Mouse (Mus musculus): ENCODE measurements around the gene Ror1.

The Ror1 gene

DNA sequence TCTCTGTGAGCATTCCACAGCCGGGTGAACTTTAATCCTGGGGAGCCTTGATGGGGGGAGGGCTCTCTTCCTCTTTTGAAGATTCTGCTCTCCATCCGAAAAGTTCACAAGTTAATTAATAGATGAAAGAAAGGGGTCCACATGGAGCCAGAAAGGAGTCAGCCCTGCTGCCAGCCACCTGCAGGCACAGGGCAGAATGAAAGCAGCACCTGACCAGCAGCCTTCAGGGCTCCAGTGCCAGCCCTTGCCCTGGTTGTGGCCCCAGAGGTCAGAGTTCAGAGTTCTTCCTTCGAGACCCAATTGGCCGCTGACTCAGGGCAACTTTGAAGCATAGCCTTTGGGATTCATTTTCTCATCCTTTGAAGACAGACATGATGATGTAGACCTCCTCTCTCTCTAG is 23.1 kb downstream of the Ror1 start:
- peak; percentile 62 to 85 for DNase-seq

DNA sequence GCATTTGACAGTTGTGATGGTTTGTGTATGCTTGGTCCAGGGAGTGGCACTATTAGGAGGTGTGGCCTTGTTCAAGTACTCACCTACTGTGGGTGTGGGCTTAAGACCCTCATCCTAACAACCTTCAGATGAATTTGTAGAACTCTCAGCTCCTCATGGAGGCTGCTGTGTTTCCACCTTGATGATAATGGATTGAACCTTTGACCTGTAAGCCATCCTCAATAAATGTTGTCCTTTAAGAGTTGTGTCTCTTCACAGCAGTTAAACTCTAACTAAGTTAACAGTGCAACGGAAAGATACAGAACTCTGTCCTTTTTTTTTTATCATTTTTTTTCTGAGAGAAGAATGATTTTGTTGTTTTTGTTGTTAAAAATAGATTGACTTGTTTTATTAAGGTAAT is 23.8 kb downstream of the Ror1 start:
- no peak for DNase-seq

DNA sequence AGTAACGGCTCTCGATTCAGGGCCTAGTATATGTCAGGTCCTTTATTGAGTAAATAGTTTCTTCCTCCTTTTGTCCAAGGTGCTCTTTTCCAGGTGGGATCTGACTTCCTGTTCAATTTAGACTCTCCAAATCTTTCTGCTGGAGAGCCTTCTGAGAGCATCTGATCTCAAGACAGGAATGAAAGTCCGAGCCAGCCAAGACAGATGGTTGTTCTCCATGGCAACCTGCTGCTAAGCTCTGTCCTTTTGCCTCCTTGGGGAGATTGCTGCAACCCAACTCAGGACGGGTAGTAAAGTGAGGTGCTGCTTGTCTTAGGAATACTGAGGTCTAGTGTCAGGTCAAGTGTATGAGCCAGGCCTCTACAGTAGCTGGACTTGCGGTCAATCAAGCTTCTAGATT is 25.0 kb downstream of the Ror1 start:
- no peak for DNase-seq

DNA sequence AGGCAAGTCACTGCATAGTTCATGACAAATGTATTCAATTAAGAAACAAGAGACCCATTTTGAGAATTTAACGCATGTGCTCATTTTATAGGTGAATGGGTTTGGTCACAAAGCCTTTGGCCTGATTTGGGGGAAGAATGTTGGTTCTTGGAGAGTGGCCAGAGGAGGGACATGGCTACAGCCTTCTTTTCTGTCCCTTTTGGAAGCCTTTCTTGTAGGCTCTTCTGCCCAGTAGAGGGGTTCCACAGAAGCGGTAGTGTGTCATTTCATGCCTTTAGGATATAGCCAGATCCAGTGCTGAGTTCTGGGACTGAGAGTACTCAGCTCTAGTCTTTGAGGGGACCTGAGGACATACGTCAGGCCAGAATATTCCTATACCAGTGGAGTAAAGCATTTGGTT is 26.8 kb downstream of the Ror1 start:
- DNase-seq: no peak

DNA sequence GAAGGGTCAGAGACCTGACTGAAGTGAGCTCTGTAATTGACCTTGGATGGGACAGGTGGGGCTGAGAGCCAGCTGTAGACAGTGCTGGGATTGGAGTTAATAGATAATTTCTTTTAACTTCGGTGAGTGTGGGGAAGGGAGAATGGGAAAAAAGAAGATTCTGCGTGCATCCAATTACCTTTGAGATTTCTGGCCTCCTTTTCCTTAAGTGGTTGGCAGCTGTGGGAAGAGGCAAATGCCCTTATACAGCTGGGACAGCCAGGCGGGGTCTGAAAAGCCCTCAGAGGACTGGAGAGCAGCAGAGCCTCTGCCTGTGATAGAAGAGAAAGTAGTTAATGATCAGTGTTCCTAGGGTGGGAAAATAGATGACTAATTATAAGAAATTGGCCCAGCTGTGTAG is 27.9 kb downstream of the Ror1 start:
- DNase-seq: peak; percentile 67 to 93

DNA sequence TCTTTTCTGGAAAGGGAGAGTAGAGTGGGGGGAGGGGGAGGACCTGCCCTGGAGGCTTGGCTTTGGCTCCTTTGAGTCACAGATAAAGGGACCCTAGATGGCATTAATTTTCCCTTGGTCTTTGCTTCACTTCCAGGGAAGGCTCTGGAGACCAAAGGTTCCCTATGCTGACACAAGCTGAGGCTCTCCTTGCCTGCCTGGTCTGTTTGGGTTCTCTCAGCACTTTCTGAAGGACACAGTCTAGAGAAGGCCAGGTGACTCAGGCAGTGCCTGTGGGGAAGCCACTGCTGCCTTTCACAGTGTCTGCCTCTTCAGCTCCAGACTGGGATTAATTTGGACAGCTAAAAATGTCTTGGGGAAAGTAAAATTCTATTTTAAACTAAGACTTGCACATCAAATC is 28.5 kb downstream of the Ror1 start:
- peak; percentile 26 to 63 for DNase-seq

DNA sequence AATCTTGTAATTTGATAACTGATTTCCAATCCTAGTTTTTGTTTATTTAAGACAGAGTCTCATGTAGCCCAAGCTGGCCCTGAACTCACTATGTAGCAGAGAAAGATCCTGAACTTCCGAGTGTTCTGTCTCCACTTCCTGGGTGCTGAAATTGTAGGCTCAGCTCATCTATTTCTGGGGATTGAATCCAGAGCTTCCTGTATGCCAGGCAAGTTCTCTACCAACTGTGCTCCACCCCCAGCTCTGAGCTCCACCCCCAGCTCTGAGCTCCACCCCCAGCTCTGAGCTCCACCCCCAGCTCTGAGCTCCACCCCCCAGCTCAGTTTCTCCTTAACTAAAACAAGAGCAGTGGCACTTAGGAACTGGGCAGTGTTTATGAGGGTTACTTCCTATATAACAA is 29.3 kb downstream of the Ror1 start:
- DNase-seq: peak; percentile 26 to 57

DNA sequence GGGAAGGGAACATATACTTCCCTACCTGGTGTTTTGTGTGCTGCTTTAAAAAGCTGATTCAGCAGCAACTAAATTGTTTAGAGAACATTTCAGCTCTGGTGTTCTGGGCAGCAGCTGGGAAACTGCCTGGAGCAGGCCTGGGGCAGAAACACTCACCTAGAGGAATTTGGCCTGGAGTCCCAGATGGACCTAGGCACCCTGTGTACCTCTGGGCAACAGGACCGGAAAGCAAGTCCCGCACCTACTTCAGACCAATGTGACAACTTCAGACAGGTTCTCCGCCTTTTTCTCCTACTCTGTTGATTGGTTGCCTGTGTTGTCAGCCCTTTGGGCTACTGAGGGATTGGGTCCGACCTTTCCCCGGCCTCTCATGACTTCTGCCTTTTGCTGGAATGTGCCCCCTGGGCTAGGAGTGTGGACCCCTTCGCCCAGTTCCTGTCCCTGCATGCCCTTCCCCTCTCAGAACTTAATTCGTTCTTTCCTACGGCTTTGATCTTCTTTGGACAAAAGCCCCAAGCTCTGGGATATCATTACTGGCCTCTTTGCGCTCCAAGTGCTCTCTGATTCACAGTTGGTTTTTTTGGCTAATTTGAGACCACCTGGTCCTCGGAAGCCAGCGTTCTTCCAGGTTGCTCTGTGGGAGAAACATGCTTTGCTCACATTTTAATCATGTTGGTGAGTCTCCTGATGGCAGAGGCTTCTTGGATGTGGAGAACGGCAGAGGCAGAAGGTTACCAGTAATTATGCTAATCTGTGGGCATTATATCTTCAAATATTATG is 31.1 kb downstream of the Ror1 start:
- peak; percentile 50 to 84 for DNase-seq

DNA sequence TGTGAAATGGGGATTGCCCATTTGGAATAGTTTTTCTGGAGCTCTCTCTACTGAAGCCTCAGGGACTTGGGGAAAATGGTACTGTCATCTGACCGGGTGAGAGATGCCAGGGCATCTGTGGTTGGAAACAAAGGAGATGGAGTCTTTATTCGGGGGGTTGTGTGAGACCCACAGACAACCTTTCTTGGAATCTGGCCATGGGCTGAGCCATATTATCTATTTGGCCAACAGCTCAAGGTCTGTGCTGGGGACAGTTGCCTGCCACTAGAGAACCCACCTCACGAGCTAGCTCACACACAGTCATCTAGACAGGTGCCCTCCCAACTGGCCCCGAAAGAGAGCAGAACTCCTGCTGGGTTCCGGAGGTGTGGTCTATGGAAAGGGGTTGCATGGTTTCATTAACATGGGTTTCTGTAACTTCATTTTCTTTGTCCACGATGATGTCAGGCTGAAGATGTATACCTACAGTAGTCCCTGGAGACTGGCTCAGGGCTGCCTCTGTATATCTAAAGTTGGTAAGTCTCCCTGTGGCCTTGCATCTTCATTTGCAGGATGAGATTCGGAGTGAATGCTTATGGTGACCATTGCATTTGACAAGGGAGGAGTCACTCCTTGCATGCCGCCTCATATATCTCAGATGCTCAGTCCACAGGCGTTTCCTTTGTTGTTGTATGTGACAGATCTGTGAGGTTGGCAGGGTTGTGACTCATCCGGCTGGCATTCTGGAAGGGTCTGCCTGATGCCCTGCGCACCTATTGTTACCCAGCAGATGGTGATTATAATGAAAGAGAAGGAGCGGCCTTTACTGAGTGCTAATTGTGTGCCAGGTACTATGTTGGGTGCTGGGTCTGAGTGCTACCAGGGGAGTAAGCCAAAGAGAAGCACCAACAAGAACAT is 32.7 kb downstream of the Ror1 start:
- DNase-seq: no peak

DNA sequence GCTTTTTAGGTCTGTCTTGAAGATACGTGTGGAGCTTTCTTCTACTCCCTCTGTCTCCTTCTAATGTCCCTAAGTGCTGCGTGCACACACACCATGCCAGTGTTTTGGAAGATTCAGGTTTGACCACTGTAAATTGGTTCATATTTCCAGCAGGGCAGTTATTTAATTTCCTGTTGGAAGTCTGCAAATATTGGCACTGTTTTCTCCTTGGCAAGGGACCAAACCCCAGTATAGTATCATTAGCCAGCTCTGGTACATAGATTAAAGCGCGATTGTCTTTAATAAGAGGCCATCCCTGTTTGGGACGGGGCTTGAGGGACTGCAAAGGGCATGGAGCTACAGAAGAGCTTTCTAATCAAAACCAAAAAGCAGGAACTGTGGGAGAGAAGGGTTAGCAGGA is 33.6 kb downstream of the Ror1 start:
- DNase-seq: peak in 1 of 2 experiments; percentile 55

DNA sequence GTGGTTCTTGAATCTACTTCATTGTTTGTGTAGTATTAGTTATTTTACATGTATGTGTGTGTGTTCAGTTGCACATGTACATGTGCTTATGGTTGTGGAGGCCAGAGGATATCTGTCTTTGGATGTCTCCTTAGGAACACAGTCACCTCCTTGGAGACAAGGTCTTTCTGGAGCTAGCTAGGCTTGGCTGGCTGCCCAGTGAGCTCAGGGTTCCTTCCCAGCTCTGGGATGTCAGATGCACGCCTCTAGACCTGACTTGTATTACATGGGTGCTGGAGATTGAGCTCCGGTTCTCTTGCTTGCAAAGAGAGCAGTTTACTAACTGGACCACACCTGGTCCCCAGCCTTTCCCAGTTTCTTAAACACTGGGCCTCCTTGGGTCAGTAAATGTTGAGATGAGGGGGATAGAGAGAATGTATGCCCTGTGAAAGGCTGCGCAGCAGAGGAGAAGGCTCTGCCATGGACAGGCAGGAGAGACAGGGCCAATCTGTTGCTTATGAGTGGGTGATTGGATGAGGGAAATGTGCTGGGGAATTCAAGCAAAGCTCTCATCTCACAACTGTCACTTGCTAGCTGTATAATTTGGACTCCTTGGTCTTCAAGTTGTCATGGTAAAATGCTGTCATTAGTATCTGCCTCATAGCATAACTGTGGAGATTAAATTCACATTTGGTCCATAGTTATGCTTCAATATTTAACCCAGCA is 35.3 kb downstream of the Ror1 start:
- DNase-seq: peak; percentile 80 to 83

DNA sequence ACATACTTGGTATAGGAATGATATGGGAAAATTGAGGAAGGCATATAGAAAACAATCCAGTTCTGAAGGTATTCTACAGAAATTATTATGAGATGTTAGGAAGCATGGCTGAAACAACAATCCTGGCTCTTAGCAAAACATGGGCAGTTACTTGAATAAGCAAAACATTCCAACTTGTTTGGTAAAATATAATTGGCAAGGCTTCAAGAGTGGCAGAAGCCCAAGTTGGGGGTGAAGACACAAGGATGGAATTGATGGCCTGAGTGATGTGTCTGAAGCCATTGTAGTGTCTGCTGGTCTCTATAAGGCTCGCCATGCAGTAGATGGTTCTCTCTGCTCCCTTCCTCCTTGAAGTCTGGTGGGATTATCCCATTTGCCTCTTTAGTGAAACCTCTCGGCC is 35.9 kb downstream of the Ror1 start:
- no peak for DNase-seq

DNA sequence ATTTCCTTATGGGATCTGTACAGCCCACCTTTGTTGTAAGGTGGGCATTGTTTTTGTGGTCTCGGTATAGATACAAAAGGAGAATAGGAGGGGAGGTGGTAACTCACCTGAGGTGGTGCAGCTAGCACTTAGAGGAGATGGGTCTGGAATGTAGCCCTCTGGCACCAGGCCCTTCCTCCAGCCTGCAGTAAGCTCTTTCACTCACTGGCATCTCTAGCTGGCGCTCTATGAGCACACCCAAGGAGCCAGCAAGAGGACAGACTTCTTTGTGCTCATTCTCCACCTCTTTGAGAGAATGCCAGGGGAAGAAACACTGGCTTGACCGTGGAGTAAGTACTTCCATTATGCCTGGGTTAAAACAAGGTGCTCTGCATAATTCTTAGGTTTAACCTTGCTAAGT is 36.7 kb downstream of the Ror1 start:
- DNase-seq: peak in 1 of 2 experiments; percentile 29

DNA sequence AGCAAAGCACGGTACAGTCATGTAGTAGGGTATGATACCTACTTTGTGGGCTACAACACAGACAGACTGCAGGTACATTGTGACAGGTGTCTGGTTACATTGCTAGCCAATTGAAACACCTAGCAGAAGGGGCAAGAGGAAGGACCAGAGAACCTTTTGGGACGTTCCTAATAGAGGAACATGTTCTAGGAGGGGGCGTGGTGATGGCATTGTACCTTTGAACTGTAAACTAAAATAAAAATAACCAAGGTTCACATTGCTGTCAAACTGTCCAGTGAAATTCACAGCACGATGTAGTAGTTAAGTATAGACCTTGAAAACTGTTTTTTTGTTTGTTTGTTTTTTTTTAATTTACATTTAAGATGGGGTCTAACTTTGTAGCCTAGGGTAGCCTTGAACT is 40.5 kb downstream of the Ror1 start:
- no peak for DNase-seq

DNA sequence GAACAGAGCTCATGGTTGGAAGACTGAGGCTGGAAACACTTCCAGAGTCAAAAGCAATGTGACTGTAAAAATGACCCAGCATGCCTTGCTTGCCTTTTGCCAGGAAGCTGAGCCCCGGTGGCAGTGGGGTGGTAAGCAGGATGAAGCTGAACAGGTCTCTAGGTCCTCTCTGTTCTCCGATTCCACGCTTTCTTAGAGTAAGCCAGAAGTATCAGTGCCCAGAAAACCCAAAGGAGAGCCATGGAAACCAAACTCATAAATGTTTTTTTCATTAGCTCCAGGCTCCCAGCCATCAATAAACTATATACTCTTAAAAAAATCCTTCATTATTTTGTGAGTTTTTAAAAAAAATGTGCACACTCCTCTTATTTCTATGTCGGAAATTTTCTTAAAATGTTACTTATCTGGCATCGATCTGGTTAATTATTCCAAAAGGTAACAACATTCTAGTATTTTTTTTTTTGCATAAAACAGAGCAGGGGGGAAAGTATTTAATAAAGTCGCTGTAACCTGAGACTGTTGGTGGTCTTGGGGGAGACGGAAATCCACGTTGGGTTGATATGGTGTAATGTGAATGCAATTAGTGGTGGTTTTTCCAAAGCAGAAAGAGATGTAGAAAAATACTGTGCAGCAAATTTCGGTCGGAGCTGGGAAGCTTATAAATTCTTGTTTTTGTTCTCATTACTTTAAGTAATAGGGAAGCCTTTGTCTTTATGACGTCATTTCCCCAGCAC is 41.7 kb downstream of the Ror1 start:
- DNase-seq: no peak

DNA sequence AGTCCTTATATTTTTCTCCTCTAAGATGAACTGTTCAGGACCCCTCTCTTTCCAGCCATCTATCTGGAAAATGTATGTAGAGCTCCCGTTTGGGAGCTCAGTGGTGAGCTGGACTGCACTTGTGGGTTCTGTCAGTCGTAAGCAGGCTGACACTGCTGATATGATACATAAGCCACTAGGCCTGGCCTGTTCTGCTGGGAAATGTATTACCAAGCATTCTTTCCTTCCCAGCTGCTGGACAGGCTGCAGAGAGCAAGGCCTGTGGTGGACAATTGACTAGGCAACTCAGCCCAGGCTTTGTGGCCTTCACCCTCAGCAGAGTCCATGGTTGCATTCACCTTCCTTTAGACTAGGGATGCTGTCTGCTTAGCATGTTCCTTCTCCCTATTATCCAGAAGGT is 46.0 kb downstream of the Ror1 start:
- no peak for DNase-seq

DNA sequence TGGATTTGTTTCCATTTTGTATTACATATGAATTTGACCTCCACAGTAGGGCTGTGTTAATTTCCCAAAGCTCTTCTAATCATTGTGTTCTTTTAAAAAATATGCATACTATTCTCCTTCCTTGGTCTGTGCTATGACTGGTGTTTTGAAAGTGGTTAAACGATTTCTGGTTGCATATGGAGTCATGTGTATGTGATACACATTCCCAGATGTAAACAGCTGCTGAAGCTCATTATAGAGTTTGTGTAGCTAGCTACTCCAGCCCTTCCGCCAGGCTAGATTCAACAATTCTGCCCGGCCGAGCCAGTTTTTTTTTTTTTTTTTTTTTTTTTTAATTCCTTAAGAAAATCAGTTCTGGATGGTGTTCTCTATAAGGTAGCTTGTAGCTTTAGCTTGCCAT is 49.2 kb downstream of the Ror1 start:
- no peak for DNase-seq

DNA sequence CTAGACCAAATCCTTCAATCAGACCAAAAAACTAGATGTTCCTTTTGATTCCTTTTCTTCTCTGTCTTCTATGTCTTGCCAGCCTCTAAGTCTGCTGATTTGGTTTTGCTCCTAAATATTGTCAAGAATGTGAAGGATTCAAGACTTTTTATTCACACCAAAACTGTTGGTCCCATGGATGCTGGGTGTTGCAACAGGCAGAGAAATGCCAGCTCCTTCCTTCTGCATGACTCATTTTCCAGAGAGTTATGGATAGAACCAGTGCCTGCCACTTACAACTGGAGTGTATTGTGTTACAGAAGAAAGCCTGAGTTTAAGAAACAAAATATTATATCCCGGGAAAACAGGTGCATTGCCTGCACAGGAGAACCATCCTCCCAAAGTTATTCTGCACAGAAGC is 55.2 kb downstream of the Ror1 start:
- no peak for DNase-seq

DNA sequence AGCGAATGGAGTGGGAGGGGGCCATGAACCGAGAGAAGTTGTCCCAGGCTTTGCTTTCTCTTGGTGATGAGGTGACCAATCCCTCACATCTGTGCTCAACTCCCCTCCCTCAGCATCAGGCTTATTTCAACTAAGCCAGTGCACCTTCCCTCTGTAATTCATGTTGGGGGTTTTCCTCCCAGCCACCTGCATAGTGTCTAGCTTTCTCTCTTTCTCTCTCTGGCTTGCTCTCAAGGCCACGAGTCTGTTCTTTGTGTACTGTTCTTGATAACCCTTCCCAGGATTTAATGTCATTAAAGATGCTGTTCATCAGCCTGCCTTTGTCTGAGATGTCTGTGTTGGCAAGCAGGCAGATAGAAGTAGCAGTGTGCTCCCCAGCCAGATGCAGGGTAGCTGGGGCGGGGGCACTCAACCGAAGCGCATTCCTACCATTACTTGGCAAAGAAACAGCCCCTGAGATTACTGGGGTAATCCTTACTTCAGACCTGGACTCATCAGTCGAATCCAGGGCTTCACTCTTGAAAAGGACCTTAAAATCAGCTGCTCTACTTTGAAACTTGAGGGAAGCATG is 59.1 kb downstream of the Ror1 start:
- peak in 1 of 2 experiments; percentile 26 for DNase-seq

DNA sequence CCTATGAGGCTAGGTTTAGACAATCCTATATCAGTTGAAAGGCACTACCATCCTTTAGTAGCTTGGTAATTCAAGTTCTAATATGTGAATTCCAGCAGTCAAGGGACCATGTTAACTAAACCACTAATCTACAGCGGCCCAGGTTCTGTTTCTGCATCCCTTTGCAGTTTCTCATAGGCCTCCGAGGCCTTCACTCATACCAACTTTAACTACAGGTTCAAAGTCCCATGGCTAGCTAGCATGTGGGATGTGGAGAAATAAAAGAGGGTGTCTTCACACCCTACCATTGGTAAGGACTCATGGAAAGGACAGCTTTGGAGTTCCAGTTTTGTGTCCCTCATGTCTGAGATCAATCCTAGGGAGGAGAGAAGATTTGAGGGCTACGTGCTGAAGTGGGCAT is 60.1 kb downstream of the Ror1 start:
- no peak for DNase-seq

DNA sequence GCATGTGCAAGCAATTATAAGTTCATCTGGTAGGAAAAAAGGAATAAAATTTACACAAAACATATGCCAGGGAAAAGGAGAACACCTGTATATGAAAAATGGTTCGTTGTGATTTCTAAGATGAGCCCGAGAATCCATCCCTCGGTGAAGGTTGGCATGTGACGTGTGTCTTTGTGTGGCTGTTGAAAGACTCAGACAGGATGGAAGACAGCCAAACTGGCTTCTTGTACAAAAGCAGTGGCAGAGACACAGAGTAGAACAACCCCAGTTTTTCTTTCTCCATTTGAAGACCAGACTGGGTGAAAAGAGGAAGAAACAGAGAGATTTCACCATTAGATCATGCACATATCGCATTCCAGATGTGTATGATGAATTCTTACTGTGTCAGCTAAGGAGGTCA is 62.8 kb downstream of the Ror1 start:
- no peak for DNase-seq

DNA sequence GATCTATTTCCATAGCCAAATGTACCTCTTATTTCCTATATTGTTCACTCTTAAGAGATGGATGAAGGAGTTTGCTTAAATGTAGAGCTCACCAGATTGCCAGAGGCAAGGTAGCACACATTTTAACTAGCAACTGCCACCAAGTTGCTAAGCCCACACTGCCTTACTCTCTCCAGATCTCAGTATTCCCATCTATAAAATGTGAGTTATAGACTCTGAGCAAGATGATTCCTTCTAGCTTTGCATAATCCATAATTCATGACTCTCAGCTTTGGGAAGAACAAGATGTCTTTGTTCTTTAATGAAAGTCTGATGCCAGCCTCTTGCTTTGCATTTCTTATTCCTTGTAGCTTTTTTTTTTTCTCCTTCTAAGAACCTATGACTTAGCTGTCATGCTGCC is 64.6 kb downstream of the Ror1 start:
- no peak for DNase-seq
